Mouse (Mus musculus) liver, embryonic 14.5 days (tissue): Measurements from ENCODE around the gene D430041D05Rik. TPM values are rescaled to one million over a fixed set of nuclear protein-coding genes. Genes with fewer than 3 reads are reported as not detected.

ENCODE experiments used
- ATAC-seq: fragments of 200-750 bp; cut with Nextera tagmentation; 2 replicates; pipeline ENCODE4 v1.8.0; 2017; ENCODE audit warnings: moderate number of reproducible peaks, mild to moderate bottlenecking, moderate library complexity; ENCODE audit not compliant: insufficient read depth
- DNase-seq, 3 experiments: peaks; one replicate each; pipeline ENCODE4 v3.0.0-alpha.2; 2012 to 2013; ENCODE audit warnings: low read depth in 3 of 3, low spot score in 3 of 3
- H3K27ac ChIP-seq: fragments of 300-500 bp; sonication (generic); 2 replicates; pipeline ENCODE4 v1.5.1; 2014; ENCODE audit warnings: moderate library complexity, mild to moderate bottlenecking, control low read depth, inconsistent platforms
- H3K27me3 ChIP-seq: fragments of 300-500 bp; sonication (generic); 2 replicates; pipeline ENCODE4 v1.6.1; 2014; ENCODE audit warnings: mild to moderate bottlenecking, low read length, moderate library complexity; ENCODE audit not compliant: control insufficient read depth, insufficient read depth
- H3K36me3 ChIP-seq: fragments of 300-500 bp; sonication (generic); replicated peaks from 2 replicates; pipeline ENCODE4 v1.6.1; 2014; ENCODE audit warnings: low read depth; ENCODE audit not compliant: control insufficient read depth, insufficient read depth
- H3K4me1 ChIP-seq, 2 experiments: fragments of 200-500 bp in 1 of 2; fragments of 300-500 bp in 1 of 2; sonication (generic) in 1 of 2; replicated peaks; 2 replicates each; pipeline ENCODE4 v1.6.1; 2012 to 2014; ENCODE audit warnings: antibody characterized with exemption in 1 of 2, inconsistent platforms in 1 of 2, low read length in 1 of 2; ENCODE audit not compliant: control insufficient read depth in 2 of 2, insufficient read depth in 2 of 2
- H3K4me2 ChIP-seq: fragments of 300-500 bp; sonication (generic); 2 replicates; pipeline ENCODE4 v1.6.1; 2014; ENCODE audit warnings: low read depth, mild to moderate bottlenecking, control low read depth, moderate library complexity
- H3K4me3 ChIP-seq, 2 experiments: fragments of 200-500 bp in 1 of 2; fragments of 300-500 bp in 1 of 2; sonication (generic) in 1 of 2; 2 replicates each; pipeline ENCODE4 v1.5.1; 2012 to 2014; ENCODE audit warnings: low read depth in 2 of 2, low read length in 2 of 2, mild to moderate bottlenecking in 2 of 2, control low read depth in 1 of 2, inconsistent platforms in 1 of 2, moderate library complexity in 1 of 2; ENCODE audit not compliant: insufficient read depth in 1 of 2
- H3K9ac ChIP-seq: fragments of 300-500 bp; sonication (generic); replicated peaks from 2 replicates; pipeline ENCODE4 v1.6.1; 2014; ENCODE audit warnings: mild to moderate bottlenecking, control low read depth, moderate library complexity
- H3K9me3 ChIP-seq: fragments of 300-500 bp; sonication (generic); 2 replicates; pipeline ENCODE4 v1.6.1; 2016; ENCODE audit warnings: low read length, mixed read lengths; ENCODE audit not compliant: control insufficient read depth
- CTCF ChIP-seq: IDR thresholded peaks from 2 replicates; pipeline ENCODE4 v1.5.1; 2016; ENCODE audit warnings: antibody characterized with exemption, low read depth, control low read depth
- EP300 ChIP-seq: IDR thresholded peaks from 2 replicates; pipeline ENCODE4 v1.6.1; 2016; ENCODE audit warnings: antibody characterized with exemption, low read depth
- WGBS: fragments of 180-500 bp; shearing (Covaris S2); extraction: QIAGEN DNeasy Blood & Tissue Kit; methylation state at CpG from one replicate; pipeline ENCODE4 v1.1.7; 2014; ENCODE audit not compliant: insufficient replicate concordance; 5-methylcytosine and 5-hydroxymethylcytosine counted together
- polyA plus RNA-seq, 2 experiments: library from polyadenylated mRNA; depleted of rRNA in 1 of 2; stranded (reverse) in 1 of 2; unstranded in 1 of 2; fragments of >200 nt; fragmentation: Nextera tagmentation in 1 of 2; extraction: Ambion mirVana in 1 of 2; gene quantifications; 2 replicates each; pipeline versions ENCODE4 v1.2.1 to v1.2.3; 2012 to 2014

The D430041D05Rik gene
- polyA plus RNA-seq, 2 experiments, result under 0.01 TPM; not detected in 1

GRCm38 (mm10) chr2:104191723-104192122 lies 219.1 kb downstream of the D430041D05Rik start:
- Histone ChIP-seq H3K4me1 (no peaks in the 10 kb centered on the region), H3K4me3 (no peak overlapping the region), H3K9me3 (no peaks in the 10 kb centered on the region), H3K4me2 (no peak overlapping the region), H3K36me3 (no peaks in the 10 kb centered on the region), H3K27ac (no peak overlapping the region), H3K9ac (no peak overlapping the region), H3K27me3 (no peaks in the 10 kb centered on the region)
- no peak for ATAC-seq
- no peak for TF ChIP-seq EP300
- TF ChIP-seq CTCF, result no peak
- 56% methylated on average over 2 of the region's 2 CpGs for WGBS
- no peak for DNase-seq

DNA sequence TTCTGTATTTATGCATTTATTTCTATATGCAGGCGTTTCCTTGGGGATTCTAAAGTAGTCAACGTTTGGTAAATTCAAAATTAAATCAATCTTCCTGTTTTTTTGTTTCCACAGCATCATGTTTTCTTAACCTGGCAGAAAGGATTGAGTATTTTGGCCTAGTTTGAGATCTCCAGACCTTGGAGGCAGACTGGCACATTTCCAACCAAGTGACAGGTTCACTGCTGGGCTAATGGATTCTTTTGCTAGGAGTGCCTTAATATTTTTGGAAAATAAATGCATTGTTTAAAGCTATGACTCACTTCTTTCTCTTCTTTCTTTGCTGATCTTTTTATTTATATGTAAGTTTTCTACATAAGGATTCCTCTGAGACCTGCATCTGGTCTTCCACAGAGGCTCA lies 222.0 kb downstream of the D430041D05Rik start:
- no peak for DNase-seq
- H3K36me3 ChIP-seq, result no peaks in the 10 kb centered on the region
- H3K9me3 ChIP-seq, result no peaks in the 10 kb centered on the region
- no peak overlapping the region for H3K4me2 ChIP-seq
- no peak for ATAC-seq
- H3K4me1 ChIP-seq, result no peaks in the 10 kb centered on the region
- 54% methylated on average over 2 of the region's 2 CpGs for WGBS
- H3K27ac ChIP-seq, result no peak overlapping the region
- H3K27me3 ChIP-seq, result no peaks in the 10 kb centered on the region
- no peak overlapping the region for H3K4me3 ChIP-seq
- TF ChIP-seq EP300 (no peak), CTCF (no peak)
- H3K9ac ChIP-seq, result no peak overlapping the region

GRCm38 (mm10) chr2:104187073-104187472 lies 223.7 kb downstream of the D430041D05Rik start:
- DNase-seq (no peak), ATAC-seq (no peak)
- no peaks in the 10 kb centered on the region for H3K9me3 ChIP-seq
- H3K4me2 ChIP-seq, result no peak overlapping the region
- no peak overlapping the region for H3K9ac ChIP-seq
- no peak for TF ChIP-seq EP300
- no peak for TF ChIP-seq CTCF
- no peaks in the 10 kb centered on the region for H3K36me3 ChIP-seq
- 27% methylated on average over 3 of the region's 3 CpGs for WGBS
- H3K27me3 ChIP-seq, result no peaks in the 10 kb centered on the region
- H3K27ac ChIP-seq, result no peak overlapping the region
- no peaks in the 10 kb centered on the region for H3K4me1 ChIP-seq
- no peak overlapping the region for H3K4me3 ChIP-seq

DNA sequence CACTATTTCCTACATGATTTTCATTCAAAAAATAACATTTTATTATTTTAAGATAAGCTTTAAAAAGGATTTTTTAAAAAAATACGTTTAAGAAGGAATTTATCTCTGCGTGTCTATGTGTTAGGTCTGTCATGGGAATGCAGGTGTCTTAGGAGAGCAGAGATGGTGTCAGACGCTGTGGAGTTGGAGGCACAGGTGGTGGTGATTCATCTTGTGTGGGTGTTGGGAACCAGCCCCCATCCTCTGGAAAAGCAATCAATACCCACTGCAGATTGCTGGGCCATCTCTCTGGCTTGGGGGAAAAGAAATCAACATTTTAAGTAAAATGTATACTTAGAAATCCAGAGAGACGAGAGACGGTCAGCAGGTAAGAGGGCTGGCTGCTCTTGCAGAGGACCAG lies 225.2 kb downstream of the D430041D05Rik start:
- ATAC-seq, result no peak
- Histone ChIP-seq H3K4me2 (no peak overlapping the region), H3K36me3 (no peaks in the 10 kb centered on the region), H3K4me1 (no peaks in the 10 kb centered on the region), H3K9me3 (no peaks in the 10 kb centered on the region), H3K27me3 (no peaks in the 10 kb centered on the region), H3K4me3 (no peak overlapping the region), H3K9ac (no peak overlapping the region), H3K27ac (no peak overlapping the region)
- 68% methylated on average over 5 of the region's 5 CpGs for WGBS
- no peak for DNase-seq
- TF ChIP-seq CTCF (no peak), EP300 (no peak)

GRCm38 (mm10) chr2:104184296-104184695 lies 226.5 kb downstream of the D430041D05Rik start:
- WGBS, result 10% methylated on average over 4 of the region's 4 CpGs
- ATAC-seq (no peak), DNase-seq (no peak)
- Histone ChIP-seq H3K4me3 (no peak overlapping the region), H3K9ac (no peak overlapping the region), H3K27me3 (no peaks in the 10 kb centered on the region), H3K36me3 (no peaks in the 10 kb centered on the region), H3K4me1 (no peaks in the 10 kb centered on the region), H3K27ac (no peak overlapping the region), H3K4me2 (no peak overlapping the region), H3K9me3 (no peaks in the 10 kb centered on the region)
- TF ChIP-seq EP300 (no peak), CTCF (no peak)
